Mouse (Mus musculus) megakaryocyte, embryonic 14.5 days (primary cell): Measurements from ENCODE around the gene Idua.

ENCODE experiments used
- FLI1 ChIP-seq: IDR thresholded peaks from 2 replicates; pipeline ENCODE4 v1.6.1; 2012; ENCODE audit warnings: low read length, inconsistent platforms, mixed read lengths
- GATA1 ChIP-seq: IDR thresholded peaks from 3 replicates; pipeline ENCODE4 v1.6.1; 2012; ENCODE audit warnings: mixed read lengths, low read length, inconsistent platforms, borderline replicate concordance

DNA sequence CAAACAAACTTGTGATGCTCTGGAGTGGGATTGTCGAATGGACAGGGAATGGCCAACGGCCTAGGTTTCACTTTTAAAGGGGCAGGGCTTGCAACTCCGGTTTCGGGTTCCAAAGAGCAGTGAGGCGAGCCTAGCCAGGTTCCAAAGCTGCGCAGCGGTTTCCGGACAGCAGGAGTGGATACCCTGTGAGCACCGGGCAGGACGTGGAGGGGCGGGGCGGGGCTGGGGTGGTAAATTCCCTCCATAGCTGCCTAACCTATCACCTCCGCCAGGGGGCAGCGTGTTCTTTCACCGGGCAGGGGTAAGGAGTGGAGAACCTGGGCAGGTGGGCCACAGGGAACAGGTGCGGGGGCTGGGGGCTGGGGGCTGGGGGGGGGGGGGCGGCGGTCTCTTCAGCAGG is 32.1 kb downstream of the Idua start, which contains the start of gene Fgfrl1:
- TF ChIP-seq GATA1 (no peak), FLI1 (no peak)
